Comparison of ENCODE assay signal across 15 mouse cellular contexts in genomic region chr15:25252648-25253567, GRCm38 (mm10).
DNase-seq lines count a peak whose midpoint lies in the region; ATAC-seq and TF ChIP-seq lines count a peak whose summit lies in the region.
"Had no signal": no experiment of that assay in that cellular context is flagged by ENCODE, and none has a peak within 500 bp of the region (broad histone marks: within the 10 kb centered on the region; RNA-seq: fewer than 3 reads in every experiment).

No protein-coding gene starts in this region.

- WGBS in hindbrain, embryonic 13.5 days: 55% methylated on average over 13 of the region's 13 CpGs
- WGBS in midbrain, embryonic 13.5 days: 55% methylated on average over 13 of the region's 13 CpGs

- DNase-seq in left cerebral cortex, postnatal 4 days: peak; percentile 36
- no peak for DNase-seq in left cerebral cortex, postnatal 25 days (ENCODE audit: low spot score in 2 of 2)
- peak; percentile 53 for DNase-seq in retina, embryonic 14.5 days (ENCODE audit: low spot score)
- no peak for DNase-seq in layer of hippocampus, adult 11-12 months (ENCODE audit: low spot score)
- no peak for DNase-seq in gastrocnemius, postnatal 4 days (ENCODE audit: low spot score in 2 of 2)
- DNase-seq in left cerebral cortex, adult 2 months (ENCODE audit: extremely low spot score in 1 of 2, low spot score in 2 of 2): no peak
- DNase-seq: cerebellum, adult 11 months; kidney, adult 2 months; kidney, postnatal 36 days; liver, postnatal 0 days; lung, postnatal 4 days; thymus, adult 2 months had no signal

- intact Hi-C loops in left cerebral cortex, postnatal 4 days (cut with DNase I): no loop called here
- intact Hi-C loops in left cerebral cortex, postnatal 25 days (cut with DNase I): no loop called here
- intact Hi-C loops in left cerebral cortex, adult 2 months (cut with DNase I): no loop called here

- no peaks in the 10 kb centered on the region for H3K36me3 ChIP-seq in hindbrain, embryonic 13.5 days
- no peaks in the 10 kb centered on the region for H3K36me3 ChIP-seq in midbrain, embryonic 13.5 days
- H3K36me3 ChIP-seq: embryonic facial prominence, embryonic 15.5 days had no signal

- H3K27ac ChIP-seq in hindbrain, embryonic 13.5 days: peak overlapping the region; percentile 76
- H3K27ac ChIP-seq in midbrain, embryonic 13.5 days: peak overlapping the region; percentile 67
- no peak overlapping the region for H3K27ac ChIP-seq in left cerebral cortex, adult 2 months
- H3K27ac ChIP-seq: embryonic facial prominence, embryonic 15.5 days had no signal

- TF ChIP-seq CTCF in left cerebral cortex, adult 2 months (IDR thresholded peaks at IDR 0.05): no peak

- H3K4me3 ChIP-seq in hindbrain, embryonic 13.5 days: no peak overlapping the region
- H3K4me3 ChIP-seq in midbrain, embryonic 13.5 days (replicated peaks): no peak overlapping the region
- H3K4me3 ChIP-seq in left cerebral cortex, adult 2 months: no peak overlapping the region
- H3K4me3 ChIP-seq: embryonic facial prominence, embryonic 15.5 days had no signal

- no peaks in the 10 kb centered on the region for H3K9me3 ChIP-seq in hindbrain, embryonic 13.5 days
- no peaks in the 10 kb centered on the region for H3K9me3 ChIP-seq in midbrain, embryonic 13.5 days
- H3K9me3 ChIP-seq: embryonic facial prominence, embryonic 15.5 days had no signal

- H3K27me3 ChIP-seq in hindbrain, embryonic 13.5 days: no peaks in the 10 kb centered on the region
- no peaks in the 10 kb centered on the region for H3K27me3 ChIP-seq in midbrain, embryonic 13.5 days
- H3K27me3 ChIP-seq: embryonic facial prominence, embryonic 15.5 days had no signal

- H3K9ac ChIP-seq in hindbrain, embryonic 13.5 days: no peak overlapping the region
- H3K9ac ChIP-seq in midbrain, embryonic 13.5 days (replicated peaks): no peak overlapping the region
- H3K9ac ChIP-seq: embryonic facial prominence, embryonic 15.5 days; liver, postnatal 0 days had no signal

- H3K4me2 ChIP-seq in hindbrain, embryonic 13.5 days: peak overlapping the region; percentile 21; the same call in 1 of the 2 replicates
- H3K4me2 ChIP-seq in midbrain, embryonic 13.5 days (replicated peaks): peak overlapping the region; percentile 25
- H3K4me2 ChIP-seq: embryonic facial prominence, embryonic 15.5 days had no signal

- H3K4me1 ChIP-seq in hindbrain, embryonic 13.5 days (replicated peaks): peaks cover 8% of the 10 kb centered on the region
- H3K4me1 ChIP-seq in midbrain, embryonic 13.5 days (replicated peaks): no peaks in the 10 kb centered on the region; the same call in 1 of the 2 replicates
- H3K4me1 ChIP-seq: embryonic facial prominence, embryonic 15.5 days had no signal

- ATAC-seq in hindbrain, embryonic 13.5 days (ENCODE audit: low FRiP score): peak; percentile 86
- peak; percentile 95 for ATAC-seq in midbrain, embryonic 13.5 days
- ATAC-seq: liver, postnatal 0 days had no signal

Comparison
In these comparisons a context has a peak if more than half of its experiments do, and no peak if none do; other contexts are left out.
1. DNase-seq: peak in left cerebral cortex, postnatal 4 days (single experiment) and retina, embryonic 14.5 days (single experiment); none in left cerebral cortex, postnatal 25 days (0 of 2), layer of hippocampus, adult 11-12 months (single experiment), gastrocnemius, postnatal 4 days (0 of 2) and left cerebral cortex, adult 2 months (0 of 2).